Mouse (Mus musculus) lung, postnatal 0 days (tissue): ENCODE data around the gene Klhl12. TPM values are rescaled to one million over a fixed set of nuclear protein-coding genes. Genes with fewer than 3 reads are reported as not detected.

Experiments
- ATAC-seq: fragments of 200-750 bp; cut with Nextera tagmentation; 2 replicates; pipeline ENCODE4 v1.8.0; 2017; ENCODE audit warnings: moderate library complexity
- DNase-seq: peaks from one replicate; pipeline ENCODE4 v3.0.0-alpha.2; 2016; ENCODE audit warnings: low spot score
- H3K27ac ChIP-seq: fragments of 300-500 bp; sonication (generic); 2 replicates; pipeline ENCODE4 v1.5.1; 2014; ENCODE audit warnings: antibody characterized with exemption, mild to moderate bottlenecking, low read length, mixed read lengths
- H3K27me3 ChIP-seq: fragments of 300-500 bp; sonication (generic); replicated peaks from 2 replicates; pipeline ENCODE4 v1.6.1; 2014; ENCODE audit warnings: low read length, mixed read lengths; ENCODE audit not compliant: insufficient read depth
- H3K36me3 ChIP-seq: fragments of 300-500 bp; sonication (generic); 2 replicates; pipeline ENCODE4 v1.6.1; 2014; ENCODE audit warnings: low read length, mixed read lengths; ENCODE audit not compliant: insufficient read depth
- H3K4me1 ChIP-seq: fragments of 300-500 bp; sonication (generic); 2 replicates; pipeline ENCODE4 v1.6.1; 2014; ENCODE audit warnings: antibody characterized with exemption, low read depth, low read length, mixed read lengths; ENCODE audit not compliant: insufficient read depth
- H3K4me2 ChIP-seq: fragments of 300-500 bp; sonication (generic); replicated peaks from 2 replicates; pipeline ENCODE4 v1.6.1; 2014; ENCODE audit warnings: low read depth, mild to moderate bottlenecking, low read length, moderate library complexity, mixed read lengths
- H3K4me3 ChIP-seq: fragments of 300-500 bp; sonication (generic); 2 replicates; pipeline ENCODE4 v1.5.1; 2014; ENCODE audit warnings: low read depth, low read length
- H3K9ac ChIP-seq: fragments of 300-500 bp; sonication (generic); replicated peaks from 2 replicates; pipeline ENCODE4 v1.6.1; 2014; ENCODE audit warnings: low read depth, mild to moderate bottlenecking
- H3K9me3 ChIP-seq: fragments of 300-500 bp; sonication (generic); 2 replicates; pipeline ENCODE4 v1.6.1; 2016; ENCODE audit warnings: low read length, mixed read lengths
- CTCF ChIP-seq: IDR thresholded peaks from 2 replicates; pipeline ENCODE4 v1.5.1; 2016; ENCODE audit warnings: antibody characterized with exemption, mild to moderate bottlenecking
- EP300 ChIP-seq: IDR thresholded peaks from 2 replicates; pipeline ENCODE4 v1.6.1; 2016; ENCODE audit warnings: antibody characterized with exemption, mild to moderate bottlenecking, control low read depth
- WGBS: fragments of 180-500 bp; shearing (Covaris S2); extraction: QIAGEN DNeasy Blood & Tissue Kit; methylation state at CpG from one replicate; pipeline ENCODE4 v1.1.7; 2014; 5-methylcytosine and 5-hydroxymethylcytosine counted together
- polyA plus RNA-seq: library from polyadenylated mRNA; unstranded; fragments of >200 nt; fragmentation: Nextera tagmentation; extraction: Ambion mirVana; gene quantifications from 2 replicates; pipeline ENCODE4 v1.2.1, GENCODE M21; 2015

The Klhl12 gene
- polyA plus RNA-seq, 1 experiment from 2014 or later, result 11.3 TPM

GRCm38 (mm10) chr1:134493496-134493895, 38.2 kb downstream of the Klhl12 start:
- Histone ChIP-seq H3K27me3 (no peaks in the 10 kb centered on the region), H3K9ac (no peak overlapping the region), H3K9me3 (no peaks in the 10 kb centered on the region), H3K36me3 (0 out of 2 replicates have a peak, but pooled peaks cover 10% of the 10 kb centered on the region), H3K4me1 (peaks cover 6% of the 10 kb centered on the region; the same call in 1 of the 2 replicates), H3K4me3 (no peak overlapping the region), H3K4me2 (peak overlapping the region; percentile 73; the same call in 1 of the 2 replicates), H3K27ac (0 out of 2 replicates have a peak overlapping the region, but pooled peaks have one; percentile 92)
- DNase-seq (peak; percentile 52), ATAC-seq (no peak)
- WGBS, result 61% methylated on average over 2 of the region's 2 CpGs
- peak; percentile 35 for TF ChIP-seq CTCF
- TF ChIP-seq EP300, result no peak

- ATAC-seq (0 out of 2 replicates have a peak, but pooled peaks have one; percentile 8), DNase-seq (peak; percentile 56)
- no peaks in the 10 kb centered on the region for H3K9me3 ChIP-seq
- no peaks in the 10 kb centered on the region for H3K27me3 ChIP-seq
- H3K4me1 ChIP-seq, result peaks cover 6% of the 10 kb centered on the region; the same call in 1 of the 2 replicates
- 0 out of 2 replicates have a peak, but pooled peaks cover 6% of the 10 kb centered on the region for H3K36me3 ChIP-seq
- peak overlapping the region; percentile 60 for H3K9ac ChIP-seq
- H3K4me2 ChIP-seq, result peak overlapping the region; percentile 73
- peak overlapping the region; percentile 92 for H3K27ac ChIP-seq
- TF ChIP-seq CTCF, result no peak
- TF ChIP-seq EP300, result no peak
- WGBS, result 15% methylated on average over 5 of the region's 5 CpGs
- peak overlapping the region; percentile 80 for H3K4me3 ChIP-seq
Measured at GRCm38 (mm10) chr1:134493956-134494355, 38.6 kb downstream of the Klhl12 start.

GRCm38 (mm10) chr1:134494428-134495215, 39.3 kb downstream of the Klhl12 start, which contains the start of gene Rabif:
Rabif (plus strand) TSS chr1:134494648.
- DNase-seq, result peak; percentile 99
- Histone ChIP-seq H3K27me3 (no peaks in the 10 kb centered on the region), H3K4me3 (peak within 1 kb of the TSS; percentile 80)

GRCm38 (mm10) chr1:134495216-134495539, 39.8 kb downstream of the Klhl12 start:
- ATAC-seq, result no peak
- H3K27me3 ChIP-seq, result no peaks in the 10 kb centered on the region
- peak overlapping the region; percentile 80 for H3K4me3 ChIP-seq
- DNase-seq, result no peak
- H3K36me3 ChIP-seq, result no peaks in the 10 kb centered on the region
- peak overlapping the region; percentile 60; the same call in 1 of the 2 replicates for H3K9ac ChIP-seq
- peaks cover 6% of the 10 kb centered on the region; the same call in 1 of the 2 replicates for H3K4me1 ChIP-seq
- H3K27ac ChIP-seq, result peak overlapping the region; percentile 92
- TF ChIP-seq EP300, result no peak
- no peak for TF ChIP-seq CTCF
- H3K4me2 ChIP-seq, result peak overlapping the region; percentile 73
- 7% methylated on average over 5 of the region's 5 CpGs for WGBS
- H3K9me3 ChIP-seq, result no peaks in the 10 kb centered on the region

More at GRCm38 (mm10) chr1:134494428-134495215, 39.3 kb downstream of the Klhl12 start, which contains the start of gene Rabif:
- 0 out of 2 replicates have a peak, but pooled peaks cover under 1% of the 10 kb centered on the region for H3K36me3 ChIP-seq
- under 1% methylated on average over 58 of the region's 58 CpGs for WGBS
- H3K4me1 ChIP-seq, result peaks cover 6% of the 10 kb centered on the region; the same call in 1 of the 2 replicates
- H3K9ac ChIP-seq, result peak within 1 kb of the TSS; percentile 60
- peak within 1 kb of the TSS; percentile 92 for H3K27ac ChIP-seq
- peak within 1 kb of the TSS; percentile 73 for H3K4me2 ChIP-seq
- TF ChIP-seq EP300 (no peak), CTCF (peak; percentile 69)
- peak; percentile 98 for ATAC-seq
- H3K9me3 ChIP-seq, result no peaks in the 10 kb centered on the region

- Histone ChIP-seq H3K36me3 (no peaks in the 10 kb centered on the region), H3K4me1 (peaks cover 6% of the 10 kb centered on the region; the same call in 1 of the 2 replicates), H3K27me3 (no peaks in the 10 kb centered on the region), H3K4me2 (0 out of 2 replicates have a peak overlapping the region, but pooled peaks have one; percentile 73), H3K4me3 (no peak overlapping the region), H3K27ac (no peak overlapping the region), H3K9ac (0 out of 2 replicates have a peak overlapping the region, but pooled peaks have one; percentile 60), H3K9me3 (no peaks in the 10 kb centered on the region)
- 54% methylated on average over 10 of the region's 10 CpGs for WGBS
- TF ChIP-seq CTCF (no peak), EP300 (no peak)
- no peak for ATAC-seq
- DNase-seq, result no peak
Measured at GRCm38 (mm10) chr1:134495991-134496390, 40.7 kb downstream of the Klhl12 start.

GRCm38 (mm10) chr1:134500916-134501315, 45.6 kb downstream of the Klhl12 start:
- no peaks in the 10 kb centered on the region for H3K36me3 ChIP-seq
- ATAC-seq (no peak), DNase-seq (no peak)
- 100% methylated on average over 1 of the region's 1 CpGs for WGBS
- H3K4me2 ChIP-seq, result no peak overlapping the region
- no peak overlapping the region for H3K9ac ChIP-seq
- H3K27ac ChIP-seq, result no peak overlapping the region
- no peaks in the 10 kb centered on the region for H3K4me1 ChIP-seq
- no peak overlapping the region for H3K4me3 ChIP-seq
- no peaks in the 10 kb centered on the region for H3K9me3 ChIP-seq
- no peaks in the 10 kb centered on the region for H3K27me3 ChIP-seq
- no peak for TF ChIP-seq EP300
- no peak for TF ChIP-seq CTCF
